Mouse (Mus musculus) stomach, embryonic 16.5 days (tissue): Measurements from ENCODE around the gene Rassf10. TPM values are rescaled to one million over a fixed set of nuclear protein-coding genes. Genes with fewer than 3 reads are reported as not detected.
A peak's percentile ranks its signal among the peaks of the same experiment; 100 is the strongest.

Experiments used
- ATAC-seq: fragments of 200-750 bp; cut with Nextera tagmentation; 2 replicates; pipeline ENCODE4 v1.8.0; 2017; ENCODE audit warnings: moderate number of reproducible peaks, moderate TSS enrichment; ENCODE audit not compliant: insufficient read depth, low FRiP score
- H3K27ac ChIP-seq: fragments of 300-500 bp; sonication (generic); 2 replicates; pipeline ENCODE4 v1.5.1; 2014; ENCODE audit warnings: low read length
- H3K27me3 ChIP-seq: fragments of 300-500 bp; sonication (generic); 2 replicates; pipeline ENCODE4 v1.6.1; 2014; ENCODE audit warnings: low read length, control low read depth, mixed read lengths; ENCODE audit not compliant: control insufficient read depth, insufficient read depth
- H3K36me3 ChIP-seq: fragments of 300-500 bp; sonication (generic); 2 replicates; pipeline ENCODE4 v1.6.1; 2014; ENCODE audit warnings: low read length; ENCODE audit not compliant: control insufficient read depth, insufficient read depth
- H3K4me1 ChIP-seq: fragments of 300-500 bp; sonication (generic); 2 replicates; pipeline ENCODE4 v1.6.1; 2014; ENCODE audit warnings: low read length, control low read depth, mixed read lengths; ENCODE audit not compliant: control insufficient read depth, insufficient read depth
- H3K4me2 ChIP-seq: fragments of 300-500 bp; sonication (generic); 2 replicates; pipeline ENCODE4 v1.6.1; 2014; ENCODE audit warnings: low read depth, low read length, mixed read lengths
- H3K4me3 ChIP-seq: fragments of 300-500 bp; sonication (generic); replicated peaks from 2 replicates; pipeline ENCODE4 v1.5.1; 2014; ENCODE audit warnings: mild to moderate bottlenecking, low read length
- H3K9ac ChIP-seq: fragments of 300-500 bp; sonication (generic); 2 replicates; pipeline ENCODE4 v1.6.1; 2014; ENCODE audit warnings: low read length
- H3K9me3 ChIP-seq: fragments of 300-500 bp; sonication (generic); replicated peaks from 2 replicates; pipeline ENCODE4 v1.6.1; 2016; ENCODE audit warnings: low read length, control low read depth; ENCODE audit not compliant: control insufficient read depth
- WGBS: fragments of 180-500 bp; shearing (Covaris S2); extraction: QIAGEN DNeasy Blood & Tissue Kit; methylation state at CpG from one replicate; pipeline ENCODE4 v1.1.7; 2014; 5-methylcytosine and 5-hydroxymethylcytosine counted together
- polyA plus RNA-seq: library from polyadenylated mRNA; unstranded; fragments of >200 nt; fragmentation: Nextera tagmentation; extraction: Ambion mirVana; gene quantifications from 2 replicates; pipeline ENCODE4 v1.2.1, GENCODE M21; 2015

Gene Rassf10
- polyA plus RNA-seq, result 5.3 and 6.3 TPM in 2 replicates

DNA sequence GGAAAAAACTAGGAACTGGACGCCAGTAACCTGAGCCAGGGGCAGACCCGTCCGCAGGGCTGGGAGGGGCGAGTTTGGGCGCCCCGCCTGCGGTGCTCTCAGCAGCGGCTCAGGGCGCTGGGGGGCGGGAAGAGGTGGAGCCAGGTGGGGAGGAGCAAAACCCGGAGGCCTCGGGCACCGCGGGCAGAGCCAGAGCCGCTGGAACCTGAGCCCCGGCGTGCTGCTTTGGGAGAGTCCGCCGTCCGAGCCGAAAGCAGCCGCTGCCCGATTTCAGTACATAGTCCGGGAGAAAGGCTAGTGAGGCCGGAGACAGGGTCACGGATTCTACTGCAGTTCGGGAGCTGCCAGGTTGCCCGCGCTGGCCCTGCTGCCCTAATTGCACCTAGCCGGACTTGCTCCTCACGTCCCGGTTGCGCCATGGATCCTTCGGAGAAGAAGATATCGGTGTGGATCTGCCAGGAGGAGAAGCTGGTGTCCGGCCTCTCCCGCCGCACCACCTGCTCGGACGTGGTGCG lies at the start of gene Rassf10:
Rassf10 (plus strand) TSS at position 186 of the 515 bp plus-strand sequence.
- ATAC-seq, result peak; percentile 95
- Histone ChIP-seq H3K36me3 (no peaks in the 10 kb centered on the region), H3K4me3 (peak within 1 kb of the TSS; percentile 69), H3K4me1 (peaks cover 16% of the 10 kb centered on the region; the same call in 1 of the 2 replicates), H3K9me3 (no peaks in the 10 kb centered on the region), H3K27me3 (peaks cover 19% of the 10 kb centered on the region), H3K4me2 (peak within 1 kb of the TSS; percentile 84), H3K9ac (peak within 1 kb of the TSS; percentile 81), H3K27ac (peak within 1 kb of the TSS; percentile 69; the same call in 1 of the 2 replicates)
- WGBS, result under 1% methylated on average over 41 of the region's 41 CpGs

DNA sequence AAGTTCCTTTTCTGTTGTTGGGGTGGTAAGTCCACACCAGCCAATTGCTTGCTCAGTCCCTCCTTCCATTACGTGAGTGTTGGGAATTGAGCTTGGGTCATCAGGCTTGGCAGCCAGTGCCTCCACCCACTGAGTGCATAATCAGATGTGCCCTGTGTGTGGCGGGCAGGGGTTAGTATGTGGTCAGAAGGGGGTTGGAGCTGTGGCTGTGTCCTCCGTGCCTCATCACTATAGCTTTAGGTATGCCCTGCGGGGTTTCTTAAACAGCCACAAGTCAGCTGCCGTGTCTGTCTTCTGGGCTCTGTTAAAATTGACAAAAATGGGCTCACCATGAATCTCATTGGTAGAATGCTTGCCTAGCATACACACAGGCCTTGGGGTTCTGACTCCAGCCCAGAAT lies 46.9 kb upstream of the Rassf10 start:
- no peaks in the 10 kb centered on the region for H3K4me1 ChIP-seq
- H3K4me2 ChIP-seq, result no peak overlapping the region
- H3K9me3 ChIP-seq, result no peaks in the 10 kb centered on the region
- H3K27me3 ChIP-seq, result no peaks in the 10 kb centered on the region
- H3K4me3 ChIP-seq, result no peak overlapping the region
- no peak overlapping the region for H3K9ac ChIP-seq
- no peaks in the 10 kb centered on the region for H3K36me3 ChIP-seq
- no peak overlapping the region for H3K27ac ChIP-seq
- ATAC-seq, result no peak
- WGBS, result 85% methylated on average over 5 of the region's 5 CpGs

DNA sequence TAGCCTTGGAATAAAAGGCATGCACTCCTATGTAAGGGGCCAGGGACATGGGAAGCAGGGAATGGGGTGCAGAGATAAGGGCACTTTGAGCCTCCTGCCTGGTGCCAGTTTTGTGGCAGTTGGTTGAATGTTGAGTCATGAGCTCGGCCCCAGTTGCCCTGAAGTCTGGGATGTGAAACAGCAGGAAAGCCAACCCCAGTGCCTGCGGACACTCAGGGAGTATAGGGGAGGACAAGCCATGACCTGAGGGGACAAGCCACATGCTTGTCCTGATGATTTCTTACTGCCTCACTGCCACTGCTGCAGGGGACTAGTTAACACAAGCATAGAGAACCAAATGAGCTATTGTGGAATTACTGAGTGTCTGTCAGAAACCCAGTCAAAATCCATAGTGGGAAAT lies 46.3 kb upstream of the Rassf10 start:
- H3K9me3 ChIP-seq, result no peaks in the 10 kb centered on the region
- 75% methylated on average over 2 of the region's 2 CpGs for WGBS
- no peaks in the 10 kb centered on the region for H3K36me3 ChIP-seq
- H3K4me3 ChIP-seq, result no peak overlapping the region
- H3K4me2 ChIP-seq, result no peak overlapping the region
- H3K27me3 ChIP-seq, result no peaks in the 10 kb centered on the region
- ATAC-seq, result no peak
- no peak overlapping the region for H3K27ac ChIP-seq
- no peaks in the 10 kb centered on the region for H3K4me1 ChIP-seq
- H3K9ac ChIP-seq, result no peak overlapping the region

DNA sequence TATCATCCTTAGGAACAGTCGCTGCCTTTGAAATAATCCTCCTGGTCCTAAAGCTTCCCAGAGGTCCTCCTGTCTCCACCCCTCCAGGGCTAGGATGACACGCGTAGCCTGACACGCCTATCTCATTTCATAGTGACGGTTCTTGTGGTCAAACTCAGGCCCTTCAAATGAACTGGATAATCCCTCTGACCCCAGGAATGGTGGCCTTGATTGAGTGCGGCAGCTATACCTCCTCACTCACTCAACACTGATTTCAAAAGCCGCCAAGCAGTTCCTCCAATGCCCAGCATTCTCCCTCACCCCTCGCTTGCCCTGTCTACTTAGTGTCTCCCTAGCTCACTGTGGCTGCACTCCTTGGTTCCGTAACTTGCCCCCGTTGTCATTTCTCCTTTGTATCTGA lies 44.6 kb upstream of the Rassf10 start:
- no peaks in the 10 kb centered on the region for H3K27me3 ChIP-seq
- no peak overlapping the region for H3K4me3 ChIP-seq
- WGBS, result 85% methylated on average over 10 of the region's 10 CpGs
- H3K4me1 ChIP-seq, result no peaks in the 10 kb centered on the region
- no peak overlapping the region for H3K27ac ChIP-seq
- H3K4me2 ChIP-seq, result no peak overlapping the region
- no peaks in the 10 kb centered on the region for H3K36me3 ChIP-seq
- H3K9ac ChIP-seq, result no peak overlapping the region
- no peaks in the 10 kb centered on the region for H3K9me3 ChIP-seq
- no peak for ATAC-seq

DNA sequence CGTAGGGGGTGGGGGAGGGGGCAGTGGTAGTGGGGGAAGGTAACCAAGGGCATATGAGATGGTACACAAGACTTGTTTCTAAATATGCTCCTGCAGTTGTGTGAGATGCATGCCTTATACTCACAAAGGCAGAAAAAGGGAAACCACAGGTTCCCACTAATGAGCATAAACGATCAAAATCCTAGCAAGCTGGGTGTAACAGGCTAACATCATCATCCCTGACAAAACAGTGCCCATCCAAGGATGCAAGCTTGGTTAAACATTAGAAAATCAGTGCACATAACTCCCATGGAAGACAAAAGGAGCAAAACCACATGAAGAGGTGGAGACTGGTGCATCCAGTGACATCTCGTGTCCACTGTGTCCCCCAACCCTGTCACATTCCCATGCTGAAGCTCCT lies 40.8 kb upstream of the Rassf10 start:
- no peak overlapping the region for H3K27ac ChIP-seq
- H3K36me3 ChIP-seq, result no peaks in the 10 kb centered on the region
- no peak overlapping the region for H3K9ac ChIP-seq
- 83% methylated on average over 3 of the region's 3 CpGs for WGBS
- ATAC-seq, result no peak
- H3K4me3 ChIP-seq, result no peak overlapping the region
- no peaks in the 10 kb centered on the region for H3K27me3 ChIP-seq
- no peaks in the 10 kb centered on the region for H3K9me3 ChIP-seq
- no peak overlapping the region for H3K4me2 ChIP-seq
- no peaks in the 10 kb centered on the region for H3K4me1 ChIP-seq

DNA sequence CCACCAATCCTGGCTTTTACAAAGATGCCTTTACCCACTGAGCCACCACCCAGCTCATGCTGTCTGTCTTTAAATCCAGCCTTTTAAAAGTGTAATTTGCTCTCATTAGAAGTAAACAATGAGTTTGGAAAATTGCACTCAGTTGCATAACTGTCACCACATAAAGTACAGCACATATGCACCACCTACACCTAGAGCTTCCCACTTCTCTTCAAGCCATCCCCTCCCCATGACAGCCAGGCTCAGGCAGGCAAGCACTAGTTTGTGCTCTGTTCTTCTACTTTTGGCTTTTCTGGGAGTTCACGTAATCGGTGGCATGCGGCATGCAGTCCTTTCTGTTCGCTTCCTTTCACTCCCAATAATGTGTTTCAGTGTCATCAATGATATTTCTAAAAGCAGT lies 38.2 kb upstream of the Rassf10 start:
- Histone ChIP-seq H3K36me3 (no peaks in the 10 kb centered on the region), H3K4me3 (no peak overlapping the region), H3K9me3 (no peaks in the 10 kb centered on the region), H3K4me2 (no peak overlapping the region), H3K4me1 (peaks cover 7% of the 10 kb centered on the region), H3K27me3 (no peaks in the 10 kb centered on the region), H3K27ac (no peak overlapping the region), H3K9ac (no peak overlapping the region)
- WGBS, result 85% methylated on average over 4 of the region's 4 CpGs
- no peak for ATAC-seq

DNA sequence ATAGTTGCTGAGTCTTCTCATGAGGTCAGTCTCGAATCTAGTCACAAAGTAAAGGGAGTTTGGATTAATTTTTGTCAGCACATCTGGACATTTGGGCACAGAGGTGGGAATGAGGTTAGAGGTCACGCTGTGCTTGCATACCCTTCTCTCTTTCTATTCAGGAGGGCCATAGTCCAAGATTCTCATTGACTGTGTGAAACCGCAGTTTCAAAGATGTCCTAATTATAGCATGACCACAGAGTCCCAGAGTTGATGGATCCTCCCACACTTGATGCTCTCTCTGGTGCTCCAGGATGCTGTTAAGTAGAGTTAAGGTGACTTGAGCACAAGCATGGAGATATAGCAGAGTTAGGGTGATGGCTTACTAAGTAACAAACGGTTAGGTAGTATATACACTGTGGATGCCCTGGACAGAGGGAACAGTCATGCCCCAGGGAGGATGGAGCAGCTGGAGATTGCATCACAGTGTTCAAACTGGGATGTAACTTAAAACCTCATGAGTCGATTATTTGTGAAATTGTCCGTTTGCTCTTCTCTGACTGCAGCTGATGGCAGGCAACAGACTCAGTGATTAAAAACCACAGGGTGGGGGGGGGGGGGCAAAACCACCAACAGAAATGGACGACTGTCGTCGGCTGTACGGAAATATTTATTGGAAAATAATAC lies 36.0 kb upstream of the Rassf10 start:
- no peaks in the 10 kb centered on the region for H3K27me3 ChIP-seq
- no peak overlapping the region for H3K27ac ChIP-seq
- H3K4me1 ChIP-seq, result peaks cover 8% of the 10 kb centered on the region
- no peaks in the 10 kb centered on the region for H3K36me3 ChIP-seq
- ATAC-seq, result no peak
- peak overlapping the region; percentile 7; the same call in 1 of the 2 replicates for H3K4me2 ChIP-seq
- WGBS, result 38% methylated on average over 10 of the region's 10 CpGs
- no peak overlapping the region for H3K9ac ChIP-seq
- H3K9me3 ChIP-seq, result no peaks in the 10 kb centered on the region
- no peak overlapping the region for H3K4me3 ChIP-seq

DNA sequence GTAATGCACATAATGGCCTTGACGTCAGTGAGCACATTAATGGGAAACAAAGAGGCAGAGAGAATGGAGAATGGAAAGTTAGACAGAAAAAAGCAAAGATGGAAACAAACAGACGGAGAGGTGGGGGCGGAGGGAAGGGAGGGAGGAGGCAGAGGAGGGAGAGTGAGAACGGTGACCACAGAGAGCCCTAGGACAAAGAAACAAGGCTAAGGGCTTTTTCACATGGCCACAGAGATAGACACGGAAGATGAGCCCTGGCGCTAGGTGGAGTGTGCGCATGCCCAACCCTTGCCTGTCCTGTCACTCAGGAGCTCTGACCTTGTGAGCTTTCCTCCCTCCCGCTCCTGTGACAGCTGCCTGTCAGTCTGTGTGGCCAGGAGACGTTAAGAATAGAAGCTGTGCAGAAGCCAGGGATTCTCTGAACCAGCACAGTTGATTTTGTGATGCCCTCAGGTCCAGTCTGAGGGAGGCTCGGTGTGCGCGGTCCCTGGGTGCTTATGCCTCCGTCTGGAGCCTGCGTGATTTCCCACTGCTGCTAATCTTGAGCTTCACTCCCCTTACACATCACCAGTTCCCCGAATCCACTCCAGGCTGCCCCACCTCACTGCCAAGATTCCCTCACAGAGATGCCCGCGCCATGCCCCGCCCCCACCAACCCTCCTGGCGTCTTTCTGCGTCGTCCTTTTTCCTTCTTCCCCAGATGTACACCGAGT lies 35.3 kb upstream of the Rassf10 start:
- Histone ChIP-seq H3K9ac (0 out of 2 replicates have a peak overlapping the region, but pooled peaks have one; percentile 7), H3K4me3 (no peak overlapping the region), H3K9me3 (no peaks in the 10 kb centered on the region), H3K4me2 (peak overlapping the region; percentile 7; the same call in 1 of the 2 replicates), H3K27ac (no peak overlapping the region), H3K4me1 (peaks cover 15% of the 10 kb centered on the region), H3K36me3 (no peaks in the 10 kb centered on the region), H3K27me3 (no peaks in the 10 kb centered on the region)
- no peak for ATAC-seq
- WGBS, result 51% methylated on average over 22 of the region's 22 CpGs

DNA sequence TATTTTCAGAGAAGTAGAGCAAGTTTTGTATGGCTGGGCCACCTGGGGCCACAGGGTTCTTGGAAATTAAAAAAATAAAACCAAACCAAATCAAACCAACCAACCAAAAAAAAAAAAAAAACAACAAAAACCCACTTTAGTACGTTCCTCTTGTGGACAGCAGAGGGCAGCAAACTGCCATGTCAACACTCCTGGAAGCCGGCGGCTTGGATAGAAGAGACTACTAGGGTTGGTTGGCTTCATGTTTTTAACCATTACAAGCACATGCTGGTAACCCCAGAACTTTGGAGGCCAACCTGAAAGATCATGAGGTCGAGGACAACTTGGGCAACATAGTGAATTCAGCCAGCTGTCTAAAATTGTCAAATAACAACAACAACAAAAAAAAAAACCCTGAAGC lies 33.9 kb upstream of the Rassf10 start:
- H3K27me3 ChIP-seq, result no peaks in the 10 kb centered on the region
- H3K4me2 ChIP-seq, result no peak overlapping the region
- no peaks in the 10 kb centered on the region for H3K36me3 ChIP-seq
- 2% methylated on average over 4 of the region's 4 CpGs for WGBS
- H3K9me3 ChIP-seq, result no peaks in the 10 kb centered on the region
- no peak overlapping the region for H3K9ac ChIP-seq
- peaks cover 16% of the 10 kb centered on the region for H3K4me1 ChIP-seq
- H3K4me3 ChIP-seq, result no peak overlapping the region
- no peak overlapping the region for H3K27ac ChIP-seq
- ATAC-seq, result no peak
